Mouse (Mus musculus) hindbrain, embryonic 12.5 days (tissue): ENCODE results near the gene Vps37d. TPM values are rescaled to one million over a fixed set of nuclear protein-coding genes. Genes with fewer than 3 reads are reported as not detected.

Experiments
- ATAC-seq: fragments of 200-750 bp; cut with Nextera tagmentation; 2 replicates; pipeline ENCODE4 v1.8.0; 2017; ENCODE audit warnings: moderate TSS enrichment; ENCODE audit not compliant: low FRiP score
- H3K27ac ChIP-seq: fragments of 300-500 bp; sonication (generic); 2 replicates; pipeline ENCODE4 v1.5.1; 2016; ENCODE audit warnings: mild to moderate bottlenecking
- H3K27me3 ChIP-seq: fragments of 300-500 bp; sonication (generic); 2 replicates; pipeline ENCODE4 v1.6.1; 2016; ENCODE audit warnings: mild to moderate bottlenecking
- H3K36me3 ChIP-seq: fragments of 300-500 bp; sonication (generic); 2 replicates; pipeline ENCODE4 v1.6.1; 2016; ENCODE audit warnings: mild to moderate bottlenecking
- H3K4me1 ChIP-seq: fragments of 300-500 bp; sonication (generic); 2 replicates; pipeline ENCODE4 v1.6.1; 2016
- H3K4me2 ChIP-seq: fragments of 300-500 bp; sonication (generic); replicated peaks from 2 replicates; pipeline ENCODE4 v1.6.1; 2016; ENCODE audit warnings: mild to moderate bottlenecking
- H3K4me3 ChIP-seq: fragments of 300-500 bp; sonication (generic); 2 replicates; pipeline ENCODE4 v1.5.1; 2016; ENCODE audit warnings: mild to moderate bottlenecking
- H3K9ac ChIP-seq: fragments of 300-500 bp; sonication (generic); 2 replicates; pipeline ENCODE4 v1.6.1; 2016; ENCODE audit warnings: mild to moderate bottlenecking, moderate library complexity
- H3K9me3 ChIP-seq: fragments of 300-500 bp; sonication (generic); replicated peaks from 2 replicates; pipeline ENCODE4 v1.6.1; 2016; ENCODE audit warnings: mild to moderate bottlenecking
- WGBS: fragments of 180-500 bp; shearing (Covaris S2); methylation state at CpG from one replicate; pipeline ENCODE4 v1.1.7; 2016; 5-methylcytosine and 5-hydroxymethylcytosine counted together
- polyA plus RNA-seq: library from polyadenylated mRNA; unstranded; fragments of >200 nt; fragmentation: Nextera tagmentation; extraction: Ambion mirVana; gene quantifications from 2 replicates; pipeline ENCODE4 v1.2.1, GENCODE M21; 2016

Gene Vps37d
- polyA plus RNA-seq: 31.6 and 34.2 TPM in 2 replicates

DNA sequence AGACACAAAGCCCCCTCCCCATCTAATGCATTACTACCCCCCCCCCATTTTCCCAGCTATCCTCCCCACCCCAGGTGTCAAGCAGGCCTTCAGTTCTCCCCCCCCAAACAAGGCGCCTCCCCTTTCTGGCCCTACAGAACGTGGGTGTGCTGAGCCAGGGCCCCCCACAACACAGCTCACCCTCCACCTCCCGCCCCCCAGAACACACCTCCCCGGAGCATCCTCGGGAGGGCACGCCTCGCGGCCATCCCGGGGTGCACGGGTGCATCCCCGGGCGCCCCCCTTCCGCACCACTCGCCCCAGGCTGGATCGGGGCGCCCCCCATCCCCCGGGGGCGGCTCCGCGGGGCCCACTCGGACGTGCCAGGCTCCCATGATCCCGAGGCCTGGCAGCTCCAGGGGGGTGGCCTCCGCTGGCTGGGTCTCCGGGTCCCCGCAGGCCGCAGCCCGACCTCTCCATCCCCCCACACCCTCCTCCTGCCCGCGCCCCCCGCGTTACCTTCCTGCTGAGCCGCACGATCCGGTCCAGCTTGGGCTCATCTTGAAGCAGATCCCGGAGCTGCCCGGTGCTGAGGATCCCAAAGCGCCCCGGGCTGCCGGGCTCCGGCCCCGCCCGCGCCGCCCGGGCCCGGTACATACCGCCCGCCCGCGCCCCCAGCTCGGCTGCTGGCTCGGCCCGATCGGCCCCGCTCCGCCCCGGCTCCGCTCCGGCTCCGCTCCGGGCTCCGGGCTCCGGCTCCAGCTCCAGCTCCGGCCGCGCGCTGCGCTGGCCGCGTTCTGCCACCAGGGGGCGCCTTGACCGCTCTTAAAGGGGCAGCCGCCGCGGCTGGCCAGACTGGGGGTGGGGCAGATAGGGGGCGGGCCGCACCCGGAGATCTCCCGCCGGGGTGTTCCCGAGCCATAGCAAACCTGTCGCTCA, at the start of gene Vps37d:
Gene Vps37d (minus strand): TSS at position 703 of the 918 bp plus-strand sequence.
- H3K9ac ChIP-seq: peak within 1 kb of the TSS; percentile 100
- peak; percentile 79 for ATAC-seq
- H3K36me3 ChIP-seq: peaks cover 16% of the 10 kb centered on the region
- peak within 1 kb of the TSS; percentile 61 for H3K4me2 ChIP-seq
- H3K4me1 ChIP-seq: peaks cover 33% of the 10 kb centered on the region
- H3K27ac ChIP-seq: peak within 1 kb of the TSS; percentile 90
- WGBS: under 1% methylated on average over 55 of the region's 83 CpGs
- no peaks in the 10 kb centered on the region for H3K9me3 ChIP-seq
- H3K27me3 ChIP-seq: no peaks in the 10 kb centered on the region
- peak within 1 kb of the TSS; percentile 86 for H3K4me3 ChIP-seq

DNA sequence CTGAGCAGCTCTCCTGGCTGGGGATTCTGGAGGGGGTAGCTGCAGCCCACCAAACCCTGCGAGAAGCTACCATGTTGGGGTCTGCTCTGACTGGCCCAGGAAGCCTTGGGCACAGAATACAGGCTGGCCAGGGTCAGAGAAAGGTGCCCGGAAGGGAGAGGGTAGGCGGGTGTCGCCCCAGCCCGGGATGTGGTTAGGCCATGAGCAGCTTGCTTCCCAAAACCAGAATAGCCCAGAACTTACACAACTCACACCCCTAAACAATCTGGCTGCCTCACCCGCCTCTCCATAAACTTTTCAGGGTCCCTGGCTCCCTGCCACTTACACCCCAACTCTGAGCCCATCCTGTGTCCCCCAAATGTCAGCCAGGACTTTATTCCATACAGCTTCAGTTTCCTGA, 49.6 kb upstream of the Vps37d start:
- H3K4me3 ChIP-seq: no peak overlapping the region
- no peaks in the 10 kb centered on the region for H3K9me3 ChIP-seq
- H3K4me1 ChIP-seq: no peaks in the 10 kb centered on the region
- peaks cover 26% of the 10 kb centered on the region for H3K27me3 ChIP-seq
- ATAC-seq: no peak
- no peak overlapping the region for H3K9ac ChIP-seq
- H3K27ac ChIP-seq: no peak overlapping the region
- H3K36me3 ChIP-seq: no peaks in the 10 kb centered on the region
- WGBS: 68% methylated on average over 4 of the region's 6 CpGs
- H3K4me2 ChIP-seq: no peak overlapping the region

DNA sequence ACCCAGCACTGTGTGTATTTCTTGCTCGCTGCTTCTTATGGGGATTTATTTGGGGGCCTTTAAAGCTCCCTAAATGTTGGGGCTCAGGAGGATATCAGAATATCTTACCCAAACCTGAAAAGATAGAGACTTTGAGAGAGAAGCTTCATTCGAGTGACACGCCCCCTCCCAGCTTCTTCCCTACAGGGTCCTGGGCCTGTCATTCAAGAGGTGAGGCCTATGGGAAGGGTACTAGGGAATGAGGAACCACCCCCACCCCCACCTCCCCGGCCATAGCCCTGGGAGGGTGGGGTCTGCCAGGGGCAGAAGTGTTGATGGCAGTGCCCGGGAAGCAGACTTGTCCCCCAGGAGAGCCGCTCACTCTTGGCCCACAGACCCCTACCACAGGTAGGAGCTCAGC, 48.1 kb upstream of the Vps37d start:
- H3K4me3 ChIP-seq: no peak overlapping the region
- WGBS: 77% methylated on average over 6 of the region's 6 CpGs
- H3K27me3 ChIP-seq: peaks cover 19% of the 10 kb centered on the region
- H3K36me3 ChIP-seq: no peaks in the 10 kb centered on the region
- H3K4me2 ChIP-seq: no peak overlapping the region
- no peak overlapping the region for H3K27ac ChIP-seq
- no peaks in the 10 kb centered on the region for H3K4me1 ChIP-seq
- H3K9ac ChIP-seq: no peak overlapping the region
- H3K9me3 ChIP-seq: no peaks in the 10 kb centered on the region
- no peak for ATAC-seq

DNA sequence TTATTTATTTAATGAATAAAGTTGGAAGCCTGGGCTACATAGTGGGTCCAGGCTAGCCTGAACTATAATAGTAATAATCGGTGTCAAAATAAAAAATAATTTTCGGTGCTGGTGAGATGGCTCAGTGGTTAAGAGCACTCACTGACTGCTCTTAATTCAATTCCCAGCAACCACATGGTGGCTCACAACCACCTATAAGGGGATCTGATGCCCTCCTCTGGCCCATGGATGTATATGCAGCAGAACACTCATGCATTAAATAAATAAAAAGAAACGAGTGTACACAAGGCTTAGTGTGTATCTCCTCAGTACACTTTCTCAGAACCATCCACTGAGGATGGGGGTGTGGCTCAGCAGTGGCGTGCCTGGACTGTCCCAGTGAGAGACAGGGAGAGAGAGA, 42.7 kb upstream of the Vps37d start:
- ATAC-seq: no peak
- H3K4me2 ChIP-seq: no peak overlapping the region
- H3K9me3 ChIP-seq: no peaks in the 10 kb centered on the region
- H3K4me1 ChIP-seq: no peaks in the 10 kb centered on the region
- H3K27ac ChIP-seq: no peak overlapping the region
- no peaks in the 10 kb centered on the region for H3K36me3 ChIP-seq
- peaks cover 15% of the 10 kb centered on the region for H3K27me3 ChIP-seq
- WGBS: 67% methylated on average over 4 of the region's 4 CpGs
- no peak overlapping the region for H3K9ac ChIP-seq
- H3K4me3 ChIP-seq: no peak overlapping the region

DNA sequence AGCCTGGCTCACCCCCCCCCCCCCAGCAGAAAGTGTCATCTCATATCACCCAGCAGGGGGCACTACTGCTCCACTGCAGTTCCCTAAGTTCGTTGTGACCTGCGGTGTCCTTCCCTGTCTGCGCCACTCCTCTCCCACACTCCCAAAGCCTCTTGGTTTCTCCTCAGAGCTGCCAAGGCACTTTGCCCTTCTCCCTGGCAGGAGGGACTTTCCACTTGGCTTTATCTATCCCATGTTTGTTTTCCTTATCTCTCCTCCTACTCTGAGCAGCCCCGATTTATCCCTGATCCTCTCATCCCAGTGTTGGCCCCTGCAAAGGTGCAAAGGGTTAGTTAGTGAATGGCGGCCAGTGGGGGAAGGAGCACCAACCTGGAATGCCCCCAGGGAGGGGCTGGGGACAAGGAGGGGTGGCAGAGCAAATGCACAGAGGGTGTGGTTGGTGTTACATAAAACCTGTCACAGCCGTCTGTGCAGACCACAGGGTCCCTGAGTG, 40.6 kb upstream of the Vps37d start:
- H3K9me3 ChIP-seq: no peaks in the 10 kb centered on the region
- H3K4me1 ChIP-seq: no peaks in the 10 kb centered on the region
- no peak overlapping the region for H3K9ac ChIP-seq
- H3K36me3 ChIP-seq: no peaks in the 10 kb centered on the region
- 34% methylated on average over 6 of the region's 6 CpGs for WGBS
- no peak overlapping the region for H3K27ac ChIP-seq
- no peak overlapping the region for H3K4me2 ChIP-seq
- H3K4me3 ChIP-seq: no peak overlapping the region
- ATAC-seq: no peak
- peaks cover 15% of the 10 kb centered on the region for H3K27me3 ChIP-seq

DNA sequence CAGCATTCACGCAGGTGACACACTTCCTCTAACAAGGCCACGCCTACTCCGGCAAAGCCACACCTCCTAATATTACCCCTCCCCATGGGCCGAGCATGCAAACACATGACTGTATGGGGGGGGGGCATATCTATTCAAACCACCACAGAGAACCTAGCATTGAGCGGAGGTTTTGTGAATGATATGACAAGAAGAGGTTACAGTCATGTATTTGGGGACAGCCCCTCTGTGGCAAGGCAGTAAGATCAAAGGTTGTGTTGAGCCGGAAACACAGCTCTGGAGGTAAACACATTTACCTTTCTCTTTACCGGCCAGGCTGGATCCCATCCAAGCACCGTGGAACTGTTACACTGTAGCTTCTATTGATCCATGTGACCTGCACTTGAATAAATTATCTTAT, 37.2 kb upstream of the Vps37d start:
- WGBS: 90% methylated on average over 8 of the region's 8 CpGs

DNA sequence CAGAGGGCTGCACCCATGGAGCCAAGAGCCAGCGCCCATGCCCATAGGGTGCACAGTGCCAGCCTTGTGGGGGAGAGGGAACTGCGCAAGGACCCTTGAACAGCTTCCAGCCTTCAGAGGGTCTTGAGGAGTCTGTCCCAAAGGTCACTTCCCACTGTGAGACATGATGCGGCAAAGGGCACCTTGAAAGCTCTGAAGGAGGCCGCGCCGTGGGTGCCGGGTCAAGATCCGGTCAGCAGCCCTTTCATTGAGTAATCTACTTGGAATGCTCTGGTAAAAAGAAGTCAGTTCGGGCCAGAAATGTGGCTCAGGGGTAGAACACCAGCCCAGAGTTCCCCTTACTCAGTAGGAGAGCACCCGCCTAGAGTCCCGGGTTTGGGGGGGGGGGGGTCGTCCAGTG, 35.7 kb upstream of the Vps37d start:
- Histone ChIP-seq H3K9ac (no peak overlapping the region), H3K4me3 (no peak overlapping the region), H3K4me2 (no peak overlapping the region), H3K9me3 (no peaks in the 10 kb centered on the region), H3K27me3 (peaks cover 22% of the 10 kb centered on the region), H3K36me3 (no peaks in the 10 kb centered on the region), H3K27ac (no peak overlapping the region), H3K4me1 (no peaks in the 10 kb centered on the region)
- ATAC-seq: no peak
- 87% methylated on average over 12 of the region's 12 CpGs for WGBS

More for the DNA sequence above, 37.2 kb upstream of the Vps37d start:
- H3K36me3 ChIP-seq: no peaks in the 10 kb centered on the region
- no peak for ATAC-seq
- H3K27me3 ChIP-seq: peaks cover 7% of the 10 kb centered on the region
- no peak overlapping the region for H3K4me2 ChIP-seq
- no peaks in the 10 kb centered on the region for H3K9me3 ChIP-seq
- no peak overlapping the region for H3K9ac ChIP-seq
- no peak overlapping the region for H3K27ac ChIP-seq
- no peak overlapping the region for H3K4me3 ChIP-seq
- no peaks in the 10 kb centered on the region for H3K4me1 ChIP-seq

DNA sequence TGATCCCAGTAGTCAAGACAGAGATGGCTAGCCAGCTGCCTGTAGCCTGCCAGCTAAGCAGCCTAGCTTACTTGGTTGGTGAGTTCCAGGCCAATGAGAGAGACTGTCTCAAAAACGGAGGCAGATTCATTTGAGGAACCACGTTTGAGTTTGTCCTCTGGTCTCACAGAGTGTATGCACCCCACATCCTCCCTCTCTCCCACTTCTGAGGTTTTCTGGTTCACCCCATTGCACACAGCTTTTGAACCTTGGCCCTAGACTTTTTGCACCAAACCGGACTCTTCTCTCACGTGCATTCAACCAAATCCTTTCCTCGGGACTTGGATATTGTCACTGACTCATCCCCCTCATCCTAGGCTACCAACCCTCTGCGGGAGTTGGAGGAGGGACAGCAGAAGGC, 31.9 kb upstream of the Vps37d start:
- Histone ChIP-seq H3K4me1 (peaks cover 16% of the 10 kb centered on the region), H3K27me3 (peaks cover 56% of the 10 kb centered on the region), H3K9me3 (no peaks in the 10 kb centered on the region), H3K9ac (no peak overlapping the region), H3K4me2 (no peak overlapping the region), H3K4me3 (no peak overlapping the region), H3K36me3 (no peaks in the 10 kb centered on the region), H3K27ac (no peak overlapping the region)
- 69% methylated on average over 6 of the region's 6 CpGs for WGBS
- ATAC-seq: no peak

DNA sequence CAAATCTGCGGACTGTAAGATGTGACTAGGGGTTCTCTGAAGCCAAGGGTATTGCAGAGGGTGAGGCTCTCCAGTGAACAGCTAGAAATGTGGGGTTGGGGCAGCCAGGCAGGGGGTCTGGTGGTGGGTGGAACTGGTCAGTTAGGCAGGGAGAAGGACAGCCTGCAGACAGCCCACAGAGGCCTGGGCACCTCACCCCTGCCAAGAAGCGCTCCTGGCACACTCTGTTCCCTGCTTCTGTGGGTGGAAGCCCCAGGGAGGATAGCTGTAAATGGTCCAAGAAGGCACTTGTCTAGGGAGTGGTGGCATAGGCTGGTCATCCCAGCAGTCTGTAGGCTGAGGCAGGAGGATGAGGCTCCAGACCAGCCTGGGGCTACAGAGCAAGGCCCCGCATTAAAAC, 31.4 kb upstream of the Vps37d start:
- H3K27me3 ChIP-seq: peaks cover 62% of the 10 kb centered on the region

DNA sequence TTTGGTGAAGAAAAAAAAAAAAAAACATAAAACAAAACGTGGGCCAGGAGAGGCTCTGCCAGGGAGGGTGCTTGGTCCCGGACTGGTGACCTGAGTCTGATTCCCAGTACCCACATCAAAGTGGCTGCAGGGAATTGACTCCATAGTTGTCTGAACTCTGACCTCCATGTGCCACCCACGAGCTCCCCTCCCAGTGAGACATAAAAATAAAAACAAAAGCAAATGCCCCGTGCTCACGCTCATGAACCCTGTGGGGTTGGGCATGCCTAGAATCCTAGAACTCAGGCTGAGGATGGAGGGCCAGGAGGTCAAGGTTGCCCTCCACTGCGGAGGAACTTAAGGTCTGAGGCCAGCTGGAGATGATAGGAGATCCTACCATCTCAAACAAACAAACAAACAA, 31.0 kb upstream of the Vps37d start:
- Histone ChIP-seq H3K36me3 (no peaks in the 10 kb centered on the region), H3K4me2 (no peak overlapping the region), H3K4me1 (peaks cover 16% of the 10 kb centered on the region), H3K27me3 (peaks cover 65% of the 10 kb centered on the region), H3K9ac (no peak overlapping the region), H3K27ac (no peak overlapping the region), H3K9me3 (no peaks in the 10 kb centered on the region), H3K4me3 (no peak overlapping the region)
- ATAC-seq: no peak
- WGBS: 48% methylated on average over 6 of the region's 6 CpGs

More for the DNA sequence above, 31.4 kb upstream of the Vps37d start:
- ATAC-seq: no peak
- no peak overlapping the region for H3K4me3 ChIP-seq
- peaks cover 16% of the 10 kb centered on the region for H3K4me1 ChIP-seq
- no peak overlapping the region for H3K27ac ChIP-seq
- H3K4me2 ChIP-seq: no peak overlapping the region
- H3K9ac ChIP-seq: no peak overlapping the region
- H3K9me3 ChIP-seq: no peaks in the 10 kb centered on the region
- no peaks in the 10 kb centered on the region for H3K36me3 ChIP-seq
- 88% methylated on average over 3 of the region's 3 CpGs for WGBS

DNA sequence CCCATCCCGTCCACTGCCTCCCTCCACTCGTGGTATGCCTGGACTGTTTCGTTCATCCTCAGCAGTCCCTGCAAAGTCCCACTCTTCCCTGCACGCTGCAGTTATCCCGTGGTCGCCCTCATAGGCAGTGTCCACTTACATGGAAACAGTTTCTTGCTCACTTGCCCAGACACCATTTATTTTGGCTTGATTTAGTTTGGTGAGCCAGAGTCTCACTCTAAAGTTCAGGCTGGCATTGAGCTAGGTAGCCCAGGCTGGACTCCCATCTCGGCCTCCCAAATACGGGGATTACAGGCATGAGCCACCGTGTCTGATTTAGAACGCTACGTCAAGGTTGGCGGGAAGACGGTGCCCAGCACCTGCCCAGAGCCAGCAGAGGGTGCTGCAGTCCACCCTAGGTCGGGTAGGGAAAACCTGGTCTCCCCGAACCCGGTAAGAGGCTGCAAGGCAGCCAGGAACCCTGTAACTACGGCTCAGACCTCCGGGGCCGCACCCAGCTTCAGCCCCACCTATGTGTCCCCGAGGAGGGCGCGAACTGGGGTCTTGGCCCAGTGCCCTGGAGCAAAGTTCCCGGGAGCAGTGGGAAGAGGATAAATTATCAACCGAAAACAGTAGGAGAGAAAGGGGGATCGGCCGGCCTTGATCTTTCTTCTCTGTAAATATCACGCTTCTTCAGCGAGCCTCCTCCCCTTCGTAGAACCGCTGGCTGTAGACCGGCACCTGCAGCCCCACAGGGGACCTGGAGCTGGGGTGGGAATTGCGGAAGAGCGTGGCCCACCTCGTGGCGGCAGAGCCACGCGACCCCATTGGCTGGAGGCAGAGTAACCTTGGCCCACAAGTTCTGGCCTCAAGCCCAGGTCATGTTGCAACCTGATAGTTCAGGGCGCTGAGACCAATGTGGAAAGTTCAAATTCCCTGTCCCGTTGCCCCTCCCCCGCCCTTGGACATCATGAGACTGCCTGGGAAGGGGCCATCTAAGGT, 29.7 kb upstream of the Vps37d start:
- Histone ChIP-seq H3K4me3 (peak overlapping the region; percentile 48), H3K4me1 (peaks cover 16% of the 10 kb centered on the region), H3K27ac (no peak overlapping the region), H3K36me3 (no peaks in the 10 kb centered on the region), H3K27me3 (peaks cover 67% of the 10 kb centered on the region), H3K4me2 (peak overlapping the region; percentile 92), H3K9me3 (no peaks in the 10 kb centered on the region), H3K9ac (no peak overlapping the region)
- 0 out of 2 replicates have a peak, but pooled peaks have one; percentile 50 for ATAC-seq
- WGBS: 10% methylated on average over 40 of the region's 40 CpGs

DNA sequence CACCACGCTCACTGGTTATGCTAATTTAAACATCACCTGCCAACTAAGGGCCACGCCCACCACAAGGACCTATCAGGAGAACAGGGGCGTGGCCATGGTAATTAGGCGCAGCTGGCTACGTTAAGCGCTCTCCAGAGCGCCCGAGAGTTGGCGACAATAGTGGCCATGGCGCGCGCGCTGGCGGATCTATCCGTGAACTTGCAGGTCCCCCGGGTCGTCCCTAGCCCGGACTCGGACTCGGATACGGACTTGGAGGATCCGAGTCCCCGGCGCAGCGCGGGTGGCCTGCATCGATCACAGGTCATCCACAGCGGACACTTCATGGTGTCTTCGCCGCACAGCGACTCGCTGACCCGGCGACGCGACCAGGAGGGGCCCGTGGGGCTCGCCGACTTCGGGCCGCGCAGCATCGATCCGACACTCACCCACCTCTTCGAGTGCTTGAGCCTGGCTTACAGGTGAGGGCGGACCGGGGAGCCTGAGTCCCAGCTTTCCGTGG, 28.7 kb upstream of the Vps37d start:
- H3K27ac ChIP-seq: no peak overlapping the region

More for the DNA sequence above, 28.7 kb upstream of the Vps37d start:
- ATAC-seq: peak; percentile 89
- H3K4me3 ChIP-seq: peak overlapping the region; percentile 48
- no peaks in the 10 kb centered on the region for H3K9me3 ChIP-seq
- peak overlapping the region; percentile 92 for H3K4me2 ChIP-seq
- no peaks in the 10 kb centered on the region for H3K36me3 ChIP-seq
- H3K27me3 ChIP-seq: peaks cover 67% of the 10 kb centered on the region
- peak overlapping the region; percentile 60 for H3K9ac ChIP-seq
- WGBS: under 1% methylated on average over 48 of the region's 48 CpGs
- peaks cover 16% of the 10 kb centered on the region for H3K4me1 ChIP-seq
